Mouse (Mus musculus) C2C12 (cell line): Measurements from ENCODE around the gene Mep1a.
"Not testable (repeated sequence)": the region's sequence is repeated elsewhere in the genome, so short reads cannot be mapped to it uniquely, and the experiment has no call there.

Source experiments
- CEBPB ChIP-seq: IDR thresholded peaks from one replicate; pipeline ENCODE4 v1.6.1; 2011; ENCODE audit warnings: low read depth, mild to moderate bottlenecking, control low read depth, moderate library complexity
- CTCF ChIP-seq: IDR thresholded peaks from one replicate; pipeline ENCODE4 v1.5.1; 2011; ENCODE audit not compliant: control insufficient read depth, insufficient read depth, insufficient read length
- FOSL1 ChIP-seq: IDR thresholded peaks from one replicate; pipeline ENCODE4 v1.8.0; 2011; ENCODE audit warnings: mild to moderate bottlenecking, low read length; ENCODE audit not compliant: poor library complexity, insufficient read depth, severe bottlenecking
- MAX ChIP-seq: IDR thresholded peaks from one replicate; pipeline ENCODE4 v1.6.1; 2011; ENCODE audit warnings: mild to moderate bottlenecking, control low read depth
- MYOD1 ChIP-seq: IDR thresholded peaks from one replicate; pipeline ENCODE4 v1.6.1; 2011; ENCODE audit warnings: low read depth; ENCODE audit not compliant: control insufficient read depth, insufficient read length
- USF1 ChIP-seq: IDR thresholded peaks from one replicate; pipeline ENCODE4 v1.6.1; 2011; ENCODE audit warnings: low read depth, mild to moderate bottlenecking, control low read depth, moderate library complexity

GRCm38 (mm10) chr17:43490371-43490770 lies 12.2 kb downstream of the Mep1a start:
- not testable (repeated sequence) for TF ChIP-seq CTCF, MYOD1, MAX, USF1, CEBPB, FOSL1
